Mouse (Mus musculus) ES-E14 (cell line): Measurements from ENCODE around the gene Abtb1. TPM values are rescaled to one million over a fixed set of nuclear protein-coding genes. Genes with fewer than 3 reads are reported as not detected.
A peak's percentile ranks its signal among the peaks of the same experiment; 100 is the strongest.

ENCODE experiments used
- DNase-seq: peaks from one replicate; pipeline ENCODE4 v3.0.0-alpha.2; 2013; ENCODE audit warnings: low read depth, low spot score
- H3K27ac ChIP-seq: 2 replicates; pipeline ENCODE4 v1.5.1; 2012; ENCODE audit warnings: low read depth, mild to moderate bottlenecking, low read length, moderate library complexity, mixed read lengths; ENCODE audit not compliant: poor library complexity, insufficient read depth, severe bottlenecking
- H3K36me3 ChIP-seq: 2 replicates; pipeline ENCODE4 v1.6.1; 2012; ENCODE audit warnings: mild to moderate bottlenecking, low read length, moderate library complexity, mixed read lengths; ENCODE audit not compliant: control insufficient read depth, poor library complexity, insufficient read depth, severe bottlenecking
- H3K4me1 ChIP-seq, 2 experiments: fragments of 150-350 bp in 1 of 2; sonication (generic) in 1 of 2; 2 replicates each; pipeline ENCODE4 v1.6.1; 2012; ENCODE audit warnings: low read length in 2 of 2, mild to moderate bottlenecking in 1 of 2, mixed read lengths in 1 of 2; ENCODE audit not compliant: control insufficient read depth in 2 of 2, insufficient read depth in 2 of 2, poor library complexity in 1 of 2
- H3K4me3 ChIP-seq, 2 experiments: fragments of 150-350 bp in 1 of 2; sonication (generic) in 1 of 2; 2 replicates each; pipeline ENCODE4 v1.5.1; 2012; ENCODE audit warnings: low read length in 2 of 2, low read depth in 1 of 2, mild to moderate bottlenecking in 1 of 2, mixed read lengths in 1 of 2; ENCODE audit not compliant: insufficient read depth in 1 of 2, poor library complexity in 1 of 2, severe bottlenecking in 1 of 2
- H3K9ac ChIP-seq: 2 replicates; pipeline ENCODE4 v1.6.1; 2012; ENCODE audit warnings: low read depth, mild to moderate bottlenecking, low read length, mixed read lengths; ENCODE audit not compliant: poor library complexity, insufficient read depth, severe bottlenecking
- H3K9me3 ChIP-seq: fragments of 150-350 bp; sonication (generic); 2 replicates; pipeline ENCODE4 v1.6.1; 2012; ENCODE audit warnings: low read depth, mild to moderate bottlenecking, low read length; ENCODE audit not compliant: control insufficient read depth, insufficient read depth
- CHD2 ChIP-seq: IDR thresholded peaks from 2 replicates; pipeline ENCODE4 v1.6.1; 2014; ENCODE audit warnings: mild to moderate bottlenecking, low read depth, low read length, inconsistent platforms
- HCFC1 ChIP-seq: IDR thresholded peaks from 2 replicates; pipeline ENCODE4 v1.6.1; 2012; ENCODE audit warnings: low read length, inconsistent platforms, borderline replicate concordance; ENCODE audit not compliant: insufficient read depth
- MAFK ChIP-seq: IDR thresholded peaks from 2 replicates; pipeline ENCODE4 v1.6.1; 2014; ENCODE audit warnings: mild to moderate bottlenecking, low read depth, low read length, inconsistent platforms; ENCODE audit not compliant: insufficient read depth
- ZC3H11A ChIP-seq: IDR thresholded peaks from 2 replicates; pipeline ENCODE4 v1.6.1; 2012; ENCODE audit warnings: low read depth, mild to moderate bottlenecking, inconsistent platforms, low read length, borderline replicate concordance
- ZNF384 ChIP-seq: IDR thresholded peaks from 2 replicates; pipeline ENCODE4 v1.6.1; 2012; ENCODE audit warnings: low read depth, low read length, inconsistent platforms
- in situ Hi-C, 2 experiments: fragments of 600-800 bp; cut with MboI; formaldehyde crosslinking; loops; one replicate each; pipeline ENCODE4 v1.15.1; 2025; ENCODE audit warnings: low sequenced_read_pairs in 2 of 2, inconsistent platforms in 1 of 2; ENCODE audit not compliant: unreplicated experiment in 2 of 2
- total RNA-seq: library from RNA; depleted of rRNA; stranded (reverse); fragments of 300-350 nt; gene quantifications from 2 replicates; pipeline ENCODE4 v1.2.3, GENCODE M21; 2012

The Abtb1 gene
- total RNA-seq, 1 experiment, result 33.0 TPM

GRCm38 (mm10) chr6:88833340-88834140 lies 8.2 kb downstream of the Abtb1 start:
- DNase-seq, result no peak
- Histone ChIP-seq H3K9me3 (no peaks in the 10 kb centered on the region), H3K9ac (no peak overlapping the region), H3K4me3 (no peak overlapping the region), H3K27ac (no peak overlapping the region), H3K4me1 (peaks cover 3 to 5% of the 10 kb centered on the region in 2 experiments; a peak in 1 of 4 replicates), H3K36me3 (peaks cover 18% of the 10 kb centered on the region; the same call in 1 of the 2 replicates)
- in situ Hi-C loops, result no loop called here
- TF ChIP-seq ZNF384, result 0 out of 2 replicates have a peak, but pooled peaks have one; percentile 70
- no peak for TF ChIP-seq CHD2

- no peak overlapping the region for H3K9ac ChIP-seq
- TF ChIP-seq MAFK, result no peak
- no peak for TF ChIP-seq HCFC1
- TF ChIP-seq ZC3H11A, result no peak
- TF ChIP-seq CHD2, result no peak
- TF ChIP-seq ZNF384, result no peak
- peak overlapping the region in 1 of 2 experiments; percentile 31; a peak in 1 of 4 replicates for H3K4me3 ChIP-seq
- in situ Hi-C loops, result no loop called here
- H3K36me3 ChIP-seq, result peaks cover 9% of the 10 kb centered on the region; the same call in 1 of the 2 replicates
- H3K4me1 ChIP-seq, result peaks cover 3 to 5% of the 10 kb centered on the region in 2 experiments; a peak in 1 of 4 replicates
- H3K9me3 ChIP-seq, result no peaks in the 10 kb centered on the region
- H3K27ac ChIP-seq, result no peak overlapping the region
- no peak for DNase-seq
These were observed 9.1 kb downstream of the Abtb1 start for GRCm38 (mm10) chr6:88832663-88833062.

DNA sequence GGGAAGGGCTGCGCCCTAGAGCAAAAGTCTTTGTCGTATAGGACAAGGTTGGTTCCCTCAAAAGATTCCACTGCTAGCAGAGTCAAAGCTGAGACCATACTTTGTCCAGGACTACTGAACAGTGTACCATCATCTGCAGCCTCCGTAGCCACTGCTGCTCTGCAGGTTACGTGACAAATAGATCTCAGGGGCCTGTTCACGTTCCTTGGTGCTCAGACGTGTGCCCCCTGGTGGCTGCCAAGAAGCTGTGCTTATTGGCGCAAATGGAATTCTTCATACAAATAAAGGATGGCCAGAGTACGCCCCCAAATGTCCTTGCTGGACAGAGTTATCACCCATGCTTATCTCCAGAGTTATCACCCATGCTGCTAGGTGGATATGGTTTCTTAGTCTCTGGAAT lies 10.3 kb downstream of the Abtb1 start:
- Histone ChIP-seq H3K27ac (no peak overlapping the region), H3K9me3 (no peaks in the 10 kb centered on the region), H3K9ac (no peak overlapping the region), H3K4me3 (no peak overlapping the region), H3K4me1 (peaks cover 3 to 5% of the 10 kb centered on the region in 2 experiments; a peak in 1 of 4 replicates), H3K36me3 (peaks cover 7% of the 10 kb centered on the region; the same call in 1 of the 2 replicates)
- in situ Hi-C loops, result no loop called here
- DNase-seq, result peak; percentile 73
- TF ChIP-seq CHD2 (no peak), HCFC1 (no peak), ZNF384 (no peak)

DNA sequence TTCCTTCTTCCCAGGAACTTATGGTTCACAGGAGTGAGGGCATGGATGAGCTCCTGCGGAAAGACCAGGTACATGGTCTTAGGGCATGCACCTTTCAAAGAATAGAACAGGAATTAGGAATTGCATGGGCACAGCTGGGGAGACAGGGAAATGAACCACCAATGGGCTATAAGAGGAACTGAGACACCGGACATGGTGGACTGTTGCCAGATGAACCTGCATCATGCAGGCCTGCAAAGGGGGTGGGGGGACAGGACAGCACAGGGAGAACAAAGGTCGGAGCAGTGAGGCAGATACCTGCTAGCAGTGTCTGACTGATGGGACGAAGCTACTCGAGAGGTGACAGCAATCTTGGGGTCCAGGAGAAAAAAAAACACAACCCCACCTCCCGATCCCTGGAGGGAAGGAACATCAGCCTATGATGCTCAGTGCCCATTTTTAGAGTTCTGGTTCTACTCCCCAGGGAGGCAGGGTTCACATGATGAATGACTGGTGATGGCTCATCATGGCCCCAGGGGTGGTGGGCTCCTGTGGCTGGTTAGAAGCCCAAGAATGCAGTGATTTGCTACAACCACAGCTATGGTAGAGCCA lies 11.6 kb downstream of the Abtb1 start:
- Histone ChIP-seq H3K36me3 (no peaks in the 10 kb centered on the region), H3K4me1 (peaks cover 3% of the 10 kb centered on the region in 2 experiments; a peak in 1 of 4 replicates), H3K27ac (no peak overlapping the region), H3K4me3 (no peak overlapping the region), H3K9ac (no peak overlapping the region), H3K9me3 (no peaks in the 10 kb centered on the region)
- DNase-seq, result no peak
- no peak for TF ChIP-seq ZC3H11A
- TF ChIP-seq CHD2, result no peak
- no peak for TF ChIP-seq MAFK
- TF ChIP-seq ZNF384, result no peak
- no peak for TF ChIP-seq HCFC1
- in situ Hi-C loops, result no loop called here
